Mouse (Mus musculus) embryonic fibroblast, embryonic 13.5 days (primary cell): ENCODE data around the gene Rps10.

Source experiments
- CTCF ChIP-seq: IDR thresholded peaks from 2 replicates; pipeline ENCODE4 v1.5.1; 2011; ENCODE audit warnings: mild to moderate bottlenecking, control low read depth, low read length, moderate library complexity, borderline replicate concordance; ENCODE audit not compliant: insufficient read depth
- POLR2A ChIP-seq: IDR thresholded peaks from 2 replicates; pipeline ENCODE4 v1.6.1; 2011; ENCODE audit warnings: low read depth, mild to moderate bottlenecking, control low read depth, low read length, moderate library complexity

- TF ChIP-seq POLR2A (no peak), CTCF (no peak)
These were observed 22.3 kb upstream of the Rps10 start for GRCm38 (mm10) chr17:27658767-27659166.
